Mouse (Mus musculus) liver, embryonic 14.5 days (tissue): ENCODE results near the gene C1qa.

Source experiments
- CTCF ChIP-seq: IDR thresholded peaks from 2 replicates; pipeline ENCODE4 v1.5.1; 2016; ENCODE audit warnings: antibody characterized with exemption, low read depth, control low read depth
- EP300 ChIP-seq: IDR thresholded peaks from 2 replicates; pipeline ENCODE4 v1.6.1; 2016; ENCODE audit warnings: antibody characterized with exemption, low read depth

DNA sequence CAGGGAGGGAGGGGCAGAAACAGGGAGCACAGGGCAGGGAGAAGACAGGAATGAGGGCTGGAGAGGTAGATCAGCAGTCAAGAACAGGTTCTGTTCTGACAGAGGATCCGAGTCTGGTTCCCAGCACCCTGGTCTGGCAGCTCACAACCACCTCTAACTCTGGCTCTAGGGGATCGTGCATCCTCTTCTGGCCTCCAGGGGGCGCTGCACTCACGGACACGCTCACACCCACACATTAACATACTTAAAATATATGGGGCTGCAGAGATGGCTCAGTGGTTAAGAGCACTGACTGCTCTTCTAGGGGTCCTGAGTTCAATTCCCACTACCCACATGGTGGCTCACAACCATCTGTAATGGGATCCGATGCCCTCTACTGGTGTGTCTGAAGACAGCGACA lies 38.6 kb downstream of the C1qa start:
- TF ChIP-seq CTCF (peak; percentile 79), EP300 (no peak)
